Mouse (Mus musculus): ENCODE measurements around the gene Fbxo46. TPM values are rescaled to one million over a fixed set of nuclear protein-coding genes. Genes with fewer than 3 reads are reported as not detected.

Gene Fbxo46
- polyA plus RNA-seq, 1 experiment from 2014 or later: 15.9 TPM

- H3K36me3 ChIP-seq (replicated peaks): peaks cover 9% of the 10 kb centered on the region
- H3K27me3 ChIP-seq (replicated peaks; ENCODE audit: low read depth, poor library complexity, severe bottlenecking): peaks cover 12% of the 10 kb centered on the region
- no peak overlapping the region for H3K27ac ChIP-seq (replicated peaks)
- peaks cover 13% of the 10 kb centered on the region for H3K9me3 ChIP-seq
- H3K4me1 ChIP-seq: peaks cover 19% of the 10 kb centered on the region
- peak overlapping the region; percentile 73; the same call in 1 of the 2 replicates for H3K4me3 ChIP-seq
- WGBS: 93% methylated on average over 8 of the region's 8 CpGs
- no peak for DNase-seq (ENCODE audit: low spot score)
Observed at GRCm38 (mm10) chr7:19119083-19119482, 576 bp upstream of the Fbxo46 start.

GRCm38 (mm10) chr7:19121686-19122085 is 2.0 kb downstream of the Fbxo46 start:
- H3K9me3 ChIP-seq: peaks cover 11% of the 10 kb centered on the region
- H3K4me3 ChIP-seq: no peak overlapping the region
- H3K4me1 ChIP-seq: peaks cover 24% of the 10 kb centered on the region
- H3K36me3 ChIP-seq (replicated peaks): peaks cover 13% of the 10 kb centered on the region
- no peak overlapping the region for H3K27ac ChIP-seq (replicated peaks)
- whole genome bisulfite sequencing: 94% methylated on average over 4 of the region's 4 CpGs
- peaks cover 12% of the 10 kb centered on the region for H3K27me3 ChIP-seq (replicated peaks; ENCODE audit: low read depth, poor library complexity, severe bottlenecking)
- DNase-seq (ENCODE audit: low spot score): no peak

- no peaks in the 10 kb centered on the region for H3K9me3 ChIP-seq
- WGBS: 91% methylated on average over 6 of the region's 6 CpGs
- H3K27ac ChIP-seq (replicated peaks): no peak overlapping the region
- H3K27me3 ChIP-seq (replicated peaks; ENCODE audit: low read depth, poor library complexity, severe bottlenecking): no peaks in the 10 kb centered on the region
- DNase-seq (ENCODE audit: low spot score): no peak
- peaks cover 18% of the 10 kb centered on the region for H3K4me1 ChIP-seq
- no peak overlapping the region for H3K4me3 ChIP-seq
- peaks cover 33% of the 10 kb centered on the region for H3K36me3 ChIP-seq (replicated peaks)
Observed at GRCm38 (mm10) chr7:19124713-19125112, 5.1 kb downstream of the Fbxo46 start.

GRCm38 (mm10) chr7:19127744-19128143 is 8.1 kb downstream of the Fbxo46 start:
- WGBS: 91% methylated on average over 5 of the region's 5 CpGs
- Histone ChIP-seq H3K4me1 (peaks cover 22% of the 10 kb centered on the region), H3K27ac (replicated peaks) (no peak overlapping the region), H3K4me3 (no peak overlapping the region), H3K36me3 (replicated peaks) (peaks cover 28% of the 10 kb centered on the region), H3K9me3 (no peaks in the 10 kb centered on the region), H3K27me3 (replicated peaks; ENCODE audit: low read depth, poor library complexity, severe bottlenecking) (no peaks in the 10 kb centered on the region)
- no peak for DNase-seq (ENCODE audit: low spot score)

- peaks cover 22% of the 10 kb centered on the region for H3K4me1 ChIP-seq
- no peak overlapping the region for H3K4me3 ChIP-seq
- 97% methylated on average over 5 of the region's 5 CpGs for WGBS
- H3K9me3 ChIP-seq: no peaks in the 10 kb centered on the region
- no peaks in the 10 kb centered on the region for H3K27me3 ChIP-seq (replicated peaks; ENCODE audit: low read depth, poor library complexity, severe bottlenecking)
- H3K27ac ChIP-seq (replicated peaks): no peak overlapping the region
- no peak for DNase-seq (ENCODE audit: low spot score)
- peaks cover 36% of the 10 kb centered on the region for H3K36me3 ChIP-seq (replicated peaks)
Observed at GRCm38 (mm10) chr7:19129396-19129795, 9.7 kb downstream of the Fbxo46 start.

GRCm38 (mm10) chr7:19130657-19131056 is 11.0 kb downstream of the Fbxo46 start:
- Histone ChIP-seq H3K27ac (replicated peaks) (peak overlapping the region; percentile 87), H3K4me3 (peak overlapping the region; percentile 58), H3K4me1 (peaks cover 17% of the 10 kb centered on the region), H3K9me3 (no peaks in the 10 kb centered on the region), H3K36me3 (replicated peaks) (peaks cover 49% of the 10 kb centered on the region), H3K27me3 (replicated peaks; ENCODE audit: low read depth, poor library complexity, severe bottlenecking) (no peaks in the 10 kb centered on the region)
- WGBS: 29% methylated on average over 4 of the region's 4 CpGs
- no peak for DNase-seq (ENCODE audit: low spot score)

GRCm38 (mm10) chr7:19131324-19131848 is 11.7 kb downstream of the Fbxo46 start:
- peaks cover 17% of the 10 kb centered on the region for H3K4me1 ChIP-seq
- peak overlapping the region; percentile 58 for H3K4me3 ChIP-seq
- peaks cover 52% of the 10 kb centered on the region for H3K36me3 ChIP-seq (replicated peaks)
- no peaks in the 10 kb centered on the region for H3K27me3 ChIP-seq (replicated peaks; ENCODE audit: low read depth, poor library complexity, severe bottlenecking)
- peak overlapping the region; percentile 87 for H3K27ac ChIP-seq (replicated peaks)
- DNase-seq (ENCODE audit: low spot score): peak; percentile 99
- under 1% methylated on average over 39 of the region's 39 CpGs for WGBS
- no peaks in the 10 kb centered on the region for H3K9me3 ChIP-seq

GRCm38 (mm10) chr7:19136168-19136567 is 16.5 kb downstream of the Fbxo46 start:
- H3K27me3 ChIP-seq (replicated peaks; ENCODE audit: low read depth, poor library complexity, severe bottlenecking): no peaks in the 10 kb centered on the region
- no peak overlapping the region for H3K4me3 ChIP-seq
- 95% methylated on average over 13 of the region's 13 CpGs for WGBS
- H3K4me1 ChIP-seq: peaks cover 7% of the 10 kb centered on the region
- no peak overlapping the region for H3K27ac ChIP-seq (replicated peaks)
- peaks cover 76% of the 10 kb centered on the region for H3K36me3 ChIP-seq (replicated peaks)
- no peak for DNase-seq (ENCODE audit: low spot score)
- H3K9me3 ChIP-seq: no peaks in the 10 kb centered on the region

- Histone ChIP-seq H3K4me1 (peaks cover 3% of the 10 kb centered on the region), H3K27me3 (replicated peaks; ENCODE audit: low read depth, poor library complexity, severe bottlenecking) (no peaks in the 10 kb centered on the region), H3K27ac (replicated peaks) (no peak overlapping the region), H3K4me3 (0 out of 2 replicates have a peak overlapping the region, but pooled peaks have one; percentile 5), H3K9me3 (no peaks in the 10 kb centered on the region), H3K36me3 (replicated peaks) (peaks cover 80% of the 10 kb centered on the region)
- WGBS: 94% methylated on average over 38 of the region's 38 CpGs
- DNase-seq (ENCODE audit: low spot score): no peak
Observed at GRCm38 (mm10) chr7:19136673-19137334, 17.1 kb downstream of the Fbxo46 start.

GRCm38 (mm10) chr7:19137380-19137779 is 17.7 kb downstream of the Fbxo46 start:
- Histone ChIP-seq H3K27ac (replicated peaks) (no peak overlapping the region), H3K4me1 (no peaks in the 10 kb centered on the region), H3K9me3 (no peaks in the 10 kb centered on the region), H3K27me3 (replicated peaks; ENCODE audit: low read depth, poor library complexity, severe bottlenecking) (no peaks in the 10 kb centered on the region), H3K4me3 (no peak overlapping the region), H3K36me3 (replicated peaks) (peaks cover 86% of the 10 kb centered on the region)
- 52% methylated on average over 5 of the region's 5 CpGs for WGBS
- DNase-seq (ENCODE audit: low spot score): peak; percentile 71

GRCm38 (mm10) chr7:19146793-19147192 is 27.1 kb downstream of the Fbxo46 start:
- no peak for DNase-seq (ENCODE audit: low spot score)
- H3K4me3 ChIP-seq: no peak overlapping the region
- peaks cover 23% of the 10 kb centered on the region for H3K4me1 ChIP-seq
- no peak overlapping the region for H3K27ac ChIP-seq (replicated peaks)
- H3K36me3 ChIP-seq (replicated peaks): peaks cover 42% of the 10 kb centered on the region
- WGBS: 90% methylated on average over 10 of the region's 10 CpGs
- H3K27me3 ChIP-seq (replicated peaks; ENCODE audit: low read depth, poor library complexity, severe bottlenecking): no peaks in the 10 kb centered on the region
- H3K9me3 ChIP-seq: no peaks in the 10 kb centered on the region

- Histone ChIP-seq H3K27me3 (replicated peaks; ENCODE audit: low read depth, poor library complexity, severe bottlenecking) (no peaks in the 10 kb centered on the region), H3K4me1 (peaks cover 23% of the 10 kb centered on the region), H3K27ac (replicated peaks) (no peak overlapping the region), H3K9me3 (no peaks in the 10 kb centered on the region), H3K36me3 (replicated peaks) (peaks cover 42% of the 10 kb centered on the region), H3K4me3 (peak overlapping the region; percentile 87; the same call in 1 of the 2 replicates)
- no peak for DNase-seq (ENCODE audit: low spot score)
- WGBS: 52% methylated on average over 6 of the region's 6 CpGs
Observed at GRCm38 (mm10) chr7:19147497-19148045, 27.9 kb downstream of the Fbxo46 start.
